Mouse (Mus musculus) bone marrow macrophage, adult 2 months (primary cell): Measurements from ENCODE around the gene Ube2e2.

Experiments used
- CTCF ChIP-seq: IDR thresholded peaks from 2 replicates; pipeline ENCODE4 v1.5.1; 2012; ENCODE audit warnings: low read depth, mild to moderate bottlenecking, low read length, moderate library complexity
- POLR2A ChIP-seq: IDR thresholded peaks from 2 replicates; pipeline ENCODE4 v1.6.1; 2012; ENCODE audit warnings: mild to moderate bottlenecking, low read depth, low read length, borderline replicate concordance

GRCm38 (mm10) chr14:18553987-18554626, 340.0 kb downstream of the Ube2e2 start:
- no peak for TF ChIP-seq CTCF
- TF ChIP-seq POLR2A: no peak
